Mouse (Mus musculus) brain, embryonic 14.5 days (tissue): ENCODE measurements around the gene Bspry.
A peak's percentile ranks its signal among the peaks of the same experiment; 100 is the strongest.

ENCODE experiments used
- CTCF ChIP-seq: fragments of 200-500 bp; IDR thresholded peaks from 2 replicates; pipeline ENCODE4 v1.5.1; 2012; ENCODE audit warnings: inconsistent platforms, mild to moderate bottlenecking, moderate library complexity, borderline replicate concordance; ENCODE audit not compliant: insufficient read depth, insufficient read length; ENCODE audit errors: extremely low read depth
- POLR2A ChIP-seq: fragments of 200-500 bp; IDR thresholded peaks from 2 replicates; pipeline ENCODE4 v1.6.1; 2012; ENCODE audit warnings: mild to moderate bottlenecking, inconsistent platforms, borderline replicate concordance; ENCODE audit not compliant: poor library complexity, insufficient read depth, insufficient read length, severe bottlenecking; ENCODE audit errors: extremely low read depth

DNA sequence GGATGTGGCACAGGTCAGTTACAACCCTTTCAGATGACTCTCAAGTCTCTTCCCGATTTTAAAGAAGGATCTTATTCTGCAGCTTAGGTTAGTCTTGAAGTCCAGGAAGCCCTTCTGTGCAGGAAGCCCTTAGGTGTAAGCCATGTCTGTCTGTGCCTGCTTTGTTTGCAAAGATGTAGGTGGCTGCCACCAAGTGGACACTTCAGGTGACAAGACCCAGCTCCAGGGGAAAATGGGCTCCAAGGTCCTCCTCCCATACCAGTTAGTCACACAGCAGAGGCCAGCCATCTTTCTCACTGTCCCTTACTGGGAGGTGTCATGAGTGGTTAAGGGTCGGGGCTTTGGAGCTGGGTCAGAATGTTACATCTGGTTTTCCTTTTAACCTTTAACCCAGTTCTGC, 26.9 kb downstream of the Bspry start:
- peak; percentile 33; the same call in 1 of the 2 replicates for TF ChIP-seq CTCF
- TF ChIP-seq POLR2A = no peak
